Mouse (Mus musculus) lung, postnatal 0 days (tissue): ENCODE results near the gene Card11.

Experiments
- CTCF ChIP-seq: IDR thresholded peaks from 2 replicates; pipeline ENCODE4 v1.5.1; 2016; ENCODE audit warnings: antibody characterized with exemption, mild to moderate bottlenecking
- EP300 ChIP-seq: IDR thresholded peaks from 2 replicates; pipeline ENCODE4 v1.6.1; 2016; ENCODE audit warnings: antibody characterized with exemption, mild to moderate bottlenecking, control low read depth

GRCm38 (mm10) chr5:141016082-141016481 is 15.7 kb upstream of the Card11 start:
- no peak for TF ChIP-seq CTCF
- no peak for TF ChIP-seq EP300
